Mouse (Mus musculus): ENCODE measurements at regions not wholly inside any gene's neighbourhood (a gene's known extent, or its start where the extent isn't known, plus 50 kb on each side); places are given as distances from the start of the nearest gene placed in this dataset.

GRCm38 (mm10) chr13:70313205-70313604 lies 324.2 kb downstream of the Ice1 start:
- no peak overlapping the region for H3K9ac ChIP-seq (ENCODE audit: low read depth, low read length)
- H3K27ac ChIP-seq = no peak overlapping the region
- no peak for DNase-seq (ENCODE audit: low spot score)
- H3K9me3 ChIP-seq (replicated peaks; ENCODE audit: low read length) = no peaks in the 10 kb centered on the region
- H3K4me2 ChIP-seq (ENCODE audit: low read length) = no peak overlapping the region
- H3K4me1 ChIP-seq (replicated peaks; ENCODE audit: insufficient read depth, low read length) = no peaks in the 10 kb centered on the region
- H3K36me3 ChIP-seq (ENCODE audit: insufficient read depth, low read length) = no peaks in the 10 kb centered on the region
- no peak overlapping the region for H3K4me3 ChIP-seq (replicated peaks; ENCODE audit: low read depth, low read length)
- WGBS = 36% methylated on average over 2 of the region's 2 CpGs
- H3K27me3 ChIP-seq (ENCODE audit: insufficient read depth, low read length) = no peaks in the 10 kb centered on the region
- no peak for ATAC-seq (replicated peaks; ENCODE audit: low FRiP score, low read depth)
- no peak for TF ChIP-seq CTCF (IDR thresholded peaks at IDR 0.05; ENCODE audit: low read depth)

GRCm38 (mm10) chr13:70323537-70323936 lies 313.9 kb downstream of the Ice1 start:
- ATAC-seq (replicated peaks; ENCODE audit: low FRiP score, low read depth) (no peak), DNase-seq (ENCODE audit: low spot score) (no peak)
- Histone ChIP-seq H3K4me3 (replicated peaks; ENCODE audit: low read depth, low read length) (no peak overlapping the region), H3K27ac (no peak overlapping the region), H3K4me1 (replicated peaks; ENCODE audit: insufficient read depth, low read length) (no peaks in the 10 kb centered on the region), H3K27me3 (ENCODE audit: insufficient read depth, low read length) (no peaks in the 10 kb centered on the region), H3K36me3 (ENCODE audit: insufficient read depth, low read length) (no peaks in the 10 kb centered on the region), H3K9me3 (replicated peaks; ENCODE audit: low read length) (no peaks in the 10 kb centered on the region), H3K9ac (ENCODE audit: low read depth, low read length) (no peak overlapping the region), H3K4me2 (ENCODE audit: low read length) (no peak overlapping the region)
- 71% methylated on average over 1 of the region's 1 CpGs for WGBS
- TF ChIP-seq CTCF (IDR thresholded peaks at IDR 0.05; ENCODE audit: low read depth) = no peak

DNA sequence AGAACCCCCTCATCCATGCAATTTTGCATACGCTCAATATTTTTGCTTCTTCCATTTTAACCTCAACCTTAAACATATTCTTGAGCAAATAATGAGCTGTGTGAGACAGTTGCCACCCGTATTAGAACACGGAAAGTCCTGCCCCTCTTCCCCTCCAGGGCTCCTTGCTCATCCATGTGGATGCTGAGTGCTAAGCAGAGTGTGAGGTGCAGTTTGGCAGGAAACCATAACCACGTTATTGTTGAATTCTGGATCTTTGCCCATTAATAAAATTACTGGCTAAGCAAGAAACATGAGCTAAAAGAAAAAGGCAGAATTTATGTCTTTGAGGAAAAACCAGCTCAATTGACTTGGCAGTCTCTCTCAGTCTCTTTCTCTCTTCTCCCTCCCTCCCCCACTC lies 301.4 kb downstream of the Ice1 start:
- 59% methylated on average over 4 of the region's 4 CpGs for WGBS
- H3K9me3 ChIP-seq (replicated peaks; ENCODE audit: low read length) = no peaks in the 10 kb centered on the region
- no peaks in the 10 kb centered on the region for H3K36me3 ChIP-seq (ENCODE audit: insufficient read depth, low read length)
- no peak for TF ChIP-seq CTCF (IDR thresholded peaks at IDR 0.05; ENCODE audit: low read depth)
- no peak for ATAC-seq (replicated peaks; ENCODE audit: low FRiP score, low read depth)
- DNase-seq (ENCODE audit: low spot score) = no peak
- no peak overlapping the region for H3K4me3 ChIP-seq (replicated peaks; ENCODE audit: low read depth, low read length)
- no peak overlapping the region for H3K27ac ChIP-seq
- H3K4me2 ChIP-seq (ENCODE audit: low read length) = no peak overlapping the region
- no peaks in the 10 kb centered on the region for H3K27me3 ChIP-seq (ENCODE audit: insufficient read depth, low read length)
- no peak overlapping the region for H3K9ac ChIP-seq (ENCODE audit: low read depth, low read length)
- no peaks in the 10 kb centered on the region for H3K4me1 ChIP-seq (replicated peaks; ENCODE audit: insufficient read depth, low read length)

- Histone ChIP-seq H3K36me3 (ENCODE audit: insufficient read depth, low read length) (no peaks in the 10 kb centered on the region), H3K27me3 (ENCODE audit: insufficient read depth, low read length) (no peaks in the 10 kb centered on the region), H3K4me2 (ENCODE audit: low read length) (no peak overlapping the region), H3K9ac (ENCODE audit: low read depth, low read length) (no peak overlapping the region), H3K4me1 (replicated peaks; ENCODE audit: insufficient read depth, low read length) (no peaks in the 10 kb centered on the region), H3K27ac (no peak overlapping the region), H3K4me3 (replicated peaks; ENCODE audit: low read depth, low read length) (no peak overlapping the region), H3K9me3 (replicated peaks; ENCODE audit: low read length) (no peaks in the 10 kb centered on the region)
- DNase-seq (ENCODE audit: low spot score) = no peak
- no peak for ATAC-seq (replicated peaks; ENCODE audit: low FRiP score, low read depth)
- no peak for TF ChIP-seq CTCF (IDR thresholded peaks at IDR 0.05; ENCODE audit: low read depth)
- WGBS = 60% methylated on average over 3 of the region's 3 CpGs
Observed at GRCm38 (mm10) chr13:70340437-70340836, 297.0 kb downstream of the Ice1 start.

DNA sequence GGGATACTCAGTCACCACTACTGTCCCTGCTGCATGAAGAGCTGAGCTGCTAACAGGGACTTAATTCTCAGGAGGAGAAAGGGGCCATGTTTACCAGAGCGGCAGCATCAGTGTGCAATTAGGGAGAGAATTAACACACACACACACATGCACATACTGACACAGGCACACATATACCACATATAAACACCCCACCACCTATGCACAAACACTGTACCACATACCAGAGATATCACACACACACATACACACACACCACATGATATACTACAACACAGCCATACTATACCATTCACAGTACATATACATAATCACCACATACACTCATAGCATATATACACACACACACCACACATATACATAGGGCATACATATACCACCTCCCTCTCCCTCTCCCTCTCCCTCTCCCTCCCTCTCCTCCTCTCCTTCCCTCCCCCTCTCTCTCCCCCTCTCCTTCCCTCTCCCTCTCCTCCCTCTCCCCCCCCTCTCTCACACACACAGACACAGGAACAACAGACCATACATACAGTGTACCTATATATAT lies 294.2 kb downstream of the Ice1 start:
- TF ChIP-seq CTCF (IDR thresholded peaks at IDR 0.05; ENCODE audit: low read depth) = no peak
- ATAC-seq (replicated peaks; ENCODE audit: low FRiP score, low read depth) = no peak
- Histone ChIP-seq H3K9ac (ENCODE audit: low read depth, low read length) (no peak overlapping the region), H3K9me3 (replicated peaks; ENCODE audit: low read length) (no peaks in the 10 kb centered on the region), H3K4me3 (replicated peaks; ENCODE audit: low read depth, low read length) (no peak overlapping the region), H3K4me2 (ENCODE audit: low read length) (no peak overlapping the region), H3K4me1 (replicated peaks; ENCODE audit: insufficient read depth, low read length) (no peaks in the 10 kb centered on the region), H3K36me3 (ENCODE audit: insufficient read depth, low read length) (no peaks in the 10 kb centered on the region), H3K27me3 (ENCODE audit: insufficient read depth, low read length) (no peaks in the 10 kb centered on the region), H3K27ac (no peak overlapping the region)
- WGBS = 91% methylated on average over 1 of the region's 1 CpGs
- DNase-seq (ENCODE audit: low spot score) = no peak

DNA sequence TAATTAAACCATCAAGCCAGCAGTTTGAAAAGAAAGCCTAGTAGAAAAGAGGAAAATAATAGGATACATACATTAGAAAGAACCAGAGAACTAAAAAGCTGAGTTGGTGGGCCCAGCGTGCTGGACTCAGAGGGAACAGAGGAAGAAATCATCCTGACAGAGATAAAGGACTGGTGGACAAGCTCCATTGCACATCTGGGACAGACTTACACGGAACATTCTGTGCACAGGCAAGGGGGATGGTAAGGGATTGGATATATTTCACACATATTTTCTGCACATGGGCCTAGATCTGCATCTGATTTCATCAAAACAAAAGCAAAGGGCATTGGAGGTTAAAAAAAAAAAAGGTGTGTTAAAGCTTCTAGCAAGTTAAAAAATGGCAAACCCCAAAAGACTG lies 293.5 kb downstream of the Ice1 start:
- peak; percentile 21 for DNase-seq (ENCODE audit: low spot score)
- Histone ChIP-seq H3K4me1 (replicated peaks; ENCODE audit: insufficient read depth, low read length) (no peaks in the 10 kb centered on the region), H3K4me2 (ENCODE audit: low read length) (no peak overlapping the region), H3K27me3 (ENCODE audit: insufficient read depth, low read length) (no peaks in the 10 kb centered on the region), H3K9ac (ENCODE audit: low read depth, low read length) (no peak overlapping the region), H3K9me3 (replicated peaks; ENCODE audit: low read length) (no peaks in the 10 kb centered on the region), H3K36me3 (ENCODE audit: insufficient read depth, low read length) (no peaks in the 10 kb centered on the region), H3K27ac (no peak overlapping the region), H3K4me3 (replicated peaks; ENCODE audit: low read depth, low read length) (no peak overlapping the region)
- TF ChIP-seq CTCF (IDR thresholded peaks at IDR 0.05; ENCODE audit: low read depth) = no peak
- no peak for ATAC-seq (replicated peaks; ENCODE audit: low FRiP score, low read depth)
- WGBS = 35% methylated on average over 2 of the region's 2 CpGs

GRCm38 (mm10) chr13:70344311-70344710 lies 293.1 kb downstream of the Ice1 start:
- no peak overlapping the region for H3K9ac ChIP-seq (ENCODE audit: low read depth, low read length)
- H3K4me2 ChIP-seq (ENCODE audit: low read length) = no peak overlapping the region
- H3K27ac ChIP-seq = no peak overlapping the region
- 59% methylated on average over 5 of the region's 5 CpGs for WGBS
- no peaks in the 10 kb centered on the region for H3K4me1 ChIP-seq (replicated peaks; ENCODE audit: insufficient read depth, low read length)
- no peak overlapping the region for H3K4me3 ChIP-seq (replicated peaks; ENCODE audit: low read depth, low read length)
- H3K9me3 ChIP-seq (replicated peaks; ENCODE audit: low read length) = no peaks in the 10 kb centered on the region
- DNase-seq (ENCODE audit: low spot score) (no peak), ATAC-seq (replicated peaks; ENCODE audit: low FRiP score, low read depth) (no peak)
- H3K36me3 ChIP-seq (ENCODE audit: insufficient read depth, low read length) = no peaks in the 10 kb centered on the region
- H3K27me3 ChIP-seq (ENCODE audit: insufficient read depth, low read length) = no peaks in the 10 kb centered on the region
- no peak for TF ChIP-seq CTCF (IDR thresholded peaks at IDR 0.05; ENCODE audit: low read depth)

Data from kidney, postnatal 0 days (tissue).